Mouse (Mus musculus) liver, adult 2 months (tissue): ENCODE results near the gene Prcd.

Source experiments
- CTCF ChIP-seq: fragments of 200-500 bp; IDR thresholded peaks from 2 replicates; pipeline ENCODE4 v1.5.1; 2011; ENCODE audit warnings: low read depth, low read length, control low read depth
- POLR2A ChIP-seq: fragments of 200-500 bp; IDR thresholded peaks from 2 replicates; pipeline ENCODE4 v1.6.1; 2011; ENCODE audit warnings: low read length, control low read depth; ENCODE audit not compliant: insufficient read depth; ENCODE audit errors: extremely low read depth

DNA sequence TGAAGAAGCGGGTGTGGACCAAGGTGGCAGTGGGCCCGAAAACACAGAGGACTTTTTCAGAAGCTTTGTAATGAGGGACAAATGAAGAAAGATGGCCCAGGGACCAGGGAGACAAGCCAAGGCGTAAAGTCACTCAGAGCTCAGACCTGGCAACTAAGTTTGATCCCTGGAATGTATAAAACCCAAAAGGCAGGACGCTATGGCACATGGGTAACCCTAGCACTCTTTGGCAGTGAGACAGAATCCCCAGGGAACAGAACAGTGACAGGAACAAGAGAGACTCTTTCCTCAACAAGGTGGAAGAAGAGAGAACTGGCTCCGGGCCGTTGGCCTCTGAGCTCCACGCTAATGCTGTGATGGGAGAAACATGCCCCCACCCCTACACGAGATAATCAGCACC, 2.5 kb upstream of the Prcd start:
- TF ChIP-seq CTCF: no peak
- no peak for TF ChIP-seq POLR2A
